Mouse (Mus musculus): ENCODE results near the gene Dlgap3.

GRCm38 (mm10) chr4:127153345-127153744 is 15.7 kb upstream of the Dlgap3 start:
- TF ChIP-seq POLR2A (IDR thresholded peaks at IDR 0.05; ENCODE audit: control insufficient read depth, extremely low read depth, insufficient read depth, low read length, poor library complexity) (no peak), CTCF (IDR thresholded peaks at IDR 0.05; ENCODE audit: borderline replicate concordance, control insufficient read depth, extremely low read depth, insufficient read depth, low read length, poor library complexity) (no peak)
